Mouse (Mus musculus): ENCODE results near the gene Hoxc4. TPM values are rescaled to one million over a fixed set of nuclear protein-coding genes. Genes with fewer than 3 reads are reported as not detected.
A peak's percentile ranks its signal among the peaks of the same experiment; 100 is the strongest.

Hoxc4 gene
- 69.5 and 77.4 TPM in 2 replicates for polyA plus RNA-seq (2016; fragmentation: Nextera tagmentation; extraction: Ambion mirVana)

DNA sequence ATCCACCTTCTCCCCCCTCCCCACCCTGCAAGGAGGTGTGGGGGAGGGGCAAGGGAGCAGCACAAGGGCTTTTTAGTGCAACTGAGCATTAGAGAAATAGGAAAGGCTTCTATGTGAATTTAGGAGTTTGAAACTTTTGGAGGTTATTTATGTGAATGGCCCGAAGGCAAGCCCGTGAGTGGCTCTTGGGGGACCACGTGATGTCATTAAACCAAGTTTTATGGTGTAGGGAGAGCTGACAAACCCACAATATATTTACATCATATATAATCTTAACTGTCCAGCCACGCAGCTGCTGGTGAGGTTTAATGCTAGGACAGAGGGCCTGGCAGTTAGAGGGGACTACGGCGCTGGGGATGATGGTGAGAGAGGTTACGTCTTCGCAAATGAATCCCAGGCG, at the start of gene Hoxc4:
Gene Hoxc4, plus strand, starts transcription at position 299 of the 400 bp plus-strand sequence.
- Histone ChIP-seq H3K4me2 (replicated peaks) (peak within 1 kb of the TSS; percentile 86), H3K4me1 (peaks cover 90% of the 10 kb centered on the region), H3K27ac (peak within 1 kb of the TSS; percentile 69), H3K27me3 (replicated peaks) (no peaks in the 10 kb centered on the region), H3K9ac (peak within 1 kb of the TSS; percentile 90), H3K9me3 (no peaks in the 10 kb centered on the region), H3K36me3 (no peaks in the 10 kb centered on the region), H3K4me3 (peak within 1 kb of the TSS; percentile 37)
- 5% methylated on average over 9 of the region's 9 CpGs for WGBS
- ATAC-seq (ENCODE audit: low FRiP score, low read depth), result no peak

DNA sequence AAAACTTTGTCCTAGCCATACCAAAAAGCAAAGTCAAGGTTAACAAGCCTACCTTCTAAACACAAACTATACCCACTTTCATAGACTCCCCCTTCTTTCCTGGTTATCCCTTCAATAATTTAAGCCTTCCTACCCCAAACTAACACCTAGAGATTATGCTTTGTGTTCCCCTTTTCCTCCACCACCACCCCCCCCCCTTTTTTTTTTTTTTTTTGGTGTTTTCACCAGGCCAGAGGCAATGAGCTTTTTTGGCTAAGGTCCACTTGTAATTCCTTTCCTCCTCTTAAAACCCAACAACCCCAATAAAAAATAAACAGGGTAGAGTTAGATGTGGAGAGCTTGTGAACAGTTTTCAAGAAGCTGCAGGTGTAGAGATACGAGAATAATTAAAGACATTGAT, 49.4 kb upstream of the Hoxc4 start:
- H3K4me1 ChIP-seq, result peaks cover 8% of the 10 kb centered on the region
- no peaks in the 10 kb centered on the region for H3K36me3 ChIP-seq
- 26% methylated on average over 1 of the region's 1 CpGs for WGBS
- H3K4me3 ChIP-seq, result peak overlapping the region; percentile 38
- ATAC-seq (ENCODE audit: low FRiP score, low read depth), result no peak
- H3K9me3 ChIP-seq, result no peaks in the 10 kb centered on the region
- peak overlapping the region; percentile 100 for H3K9ac ChIP-seq
- H3K4me2 ChIP-seq (replicated peaks), result peak overlapping the region; percentile 86
- no peak overlapping the region for H3K27ac ChIP-seq
- H3K27me3 ChIP-seq (replicated peaks), result peaks cover 75% of the 10 kb centered on the region

DNA sequence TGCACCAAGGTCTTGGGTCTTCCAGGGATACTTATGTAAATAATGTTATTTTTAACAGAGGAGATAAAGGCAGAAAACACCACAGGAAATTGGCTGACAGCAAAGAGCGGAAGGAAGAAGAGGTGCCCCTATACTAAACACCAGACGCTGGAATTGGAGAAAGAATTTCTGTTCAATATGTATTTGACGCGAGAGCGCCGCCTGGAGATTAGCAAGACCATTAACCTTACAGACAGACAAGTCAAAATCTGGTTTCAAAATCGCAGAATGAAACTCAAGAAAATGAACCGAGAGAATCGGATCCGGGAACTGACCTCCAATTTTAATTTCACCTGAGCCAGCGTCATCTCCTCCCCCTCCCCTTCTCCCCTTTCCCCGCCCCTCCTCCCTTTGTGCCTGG, 48.0 kb upstream of the Hoxc4 start:
- peak overlapping the region; percentile 57; the same call in 1 of the 2 replicates for H3K27ac ChIP-seq
- no peaks in the 10 kb centered on the region for H3K36me3 ChIP-seq
- peak overlapping the region; percentile 86 for H3K4me2 ChIP-seq (replicated peaks)
- peaks cover 8% of the 10 kb centered on the region for H3K4me1 ChIP-seq
- peak overlapping the region; percentile 28 for H3K4me3 ChIP-seq
- H3K9ac ChIP-seq, result peak overlapping the region; percentile 100
- H3K9me3 ChIP-seq, result no peaks in the 10 kb centered on the region
- WGBS, result 2% methylated on average over 12 of the region's 12 CpGs
- no peak for ATAC-seq (ENCODE audit: low FRiP score, low read depth)
- peaks cover 71% of the 10 kb centered on the region for H3K27me3 ChIP-seq (replicated peaks)

DNA sequence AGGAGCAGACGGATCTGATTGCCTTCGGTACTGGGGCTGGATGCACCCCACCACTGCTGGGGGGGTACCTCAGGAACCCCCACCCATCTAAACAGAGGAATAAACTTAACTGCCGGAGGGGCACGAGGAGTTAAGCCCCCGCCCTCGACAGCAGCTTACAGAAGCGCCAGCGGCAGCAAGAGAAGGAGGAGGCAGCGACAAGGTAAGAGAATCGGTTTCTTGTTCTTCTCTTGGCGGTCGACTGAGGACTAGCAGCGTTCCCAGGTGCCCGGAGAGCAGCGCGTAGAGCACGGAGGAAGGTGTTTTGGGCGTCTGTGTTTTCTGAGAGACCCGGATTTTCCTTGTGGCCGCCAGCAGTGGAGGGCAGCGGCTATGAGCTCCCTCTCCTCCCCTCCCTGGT, 46.5 kb upstream of the Hoxc4 start:
- H3K36me3 ChIP-seq, result no peaks in the 10 kb centered on the region
- peaks cover 59% of the 10 kb centered on the region for H3K27me3 ChIP-seq (replicated peaks)
- H3K27ac ChIP-seq, result peak overlapping the region; percentile 63
- peak overlapping the region; percentile 92 for H3K4me3 ChIP-seq
- 1% methylated on average over 21 of the region's 21 CpGs for WGBS
- peak overlapping the region; percentile 86 for H3K4me2 ChIP-seq (replicated peaks)
- peak overlapping the region; percentile 100 for H3K9ac ChIP-seq
- no peaks in the 10 kb centered on the region for H3K9me3 ChIP-seq
- no peak for ATAC-seq (ENCODE audit: low FRiP score, low read depth)
- H3K4me1 ChIP-seq, result peaks cover 4% of the 10 kb centered on the region; the same call in 1 of the 2 replicates

DNA sequence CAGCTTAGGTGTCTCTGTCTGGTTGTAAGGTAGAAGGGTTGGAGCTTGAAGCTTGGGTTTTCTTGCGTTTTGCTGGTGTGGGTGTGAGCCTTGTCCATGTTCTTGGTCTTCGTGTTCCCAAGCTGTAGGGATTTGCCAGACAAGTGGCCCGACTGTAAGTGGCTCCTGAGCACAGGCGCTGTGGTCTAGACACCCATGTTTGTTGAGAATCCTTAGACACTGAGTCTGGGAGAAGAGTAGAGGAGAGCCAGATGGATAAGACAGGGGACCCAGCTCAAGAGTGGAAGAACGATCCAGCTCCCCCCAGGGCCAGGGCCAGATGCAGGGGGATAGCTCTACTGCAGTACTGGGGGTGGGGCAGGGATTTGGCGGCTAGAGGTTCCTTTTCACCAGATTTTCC, 46.0 kb upstream of the Hoxc4 start:
- peak overlapping the region; percentile 63 for H3K27ac ChIP-seq
- H3K9ac ChIP-seq, result peak overlapping the region; percentile 100
- peaks cover 2% of the 10 kb centered on the region; the same call in 1 of the 2 replicates for H3K4me1 ChIP-seq
- peak overlapping the region; percentile 92 for H3K4me3 ChIP-seq
- peaks cover 58% of the 10 kb centered on the region for H3K27me3 ChIP-seq (replicated peaks)
- H3K36me3 ChIP-seq, result no peaks in the 10 kb centered on the region
- ATAC-seq (ENCODE audit: low FRiP score, low read depth), result no peak
- 2% methylated on average over 6 of the region's 6 CpGs for WGBS
- H3K9me3 ChIP-seq, result no peaks in the 10 kb centered on the region
- peak overlapping the region; percentile 86 for H3K4me2 ChIP-seq (replicated peaks)

DNA sequence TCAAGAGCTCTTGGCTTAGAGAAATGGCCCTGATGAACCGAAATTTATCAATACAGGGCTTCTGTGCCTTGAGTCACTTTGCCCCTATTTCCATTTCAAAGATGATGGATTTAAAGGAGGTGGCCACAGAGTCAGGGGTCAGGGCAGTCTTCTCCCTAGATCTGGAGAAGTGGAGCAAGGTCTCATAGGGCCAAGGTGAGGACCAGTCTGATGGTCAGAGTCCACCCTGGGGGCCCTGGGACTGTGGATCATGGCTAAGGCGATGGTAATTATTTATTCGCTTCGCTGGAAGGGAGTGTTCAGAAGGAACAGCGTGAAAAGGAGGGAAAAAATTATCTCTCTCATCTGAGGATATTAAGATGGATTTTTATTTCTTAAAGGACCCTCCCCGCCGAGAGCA, 43.7 kb upstream of the Hoxc4 start:
- peak overlapping the region; percentile 86 for H3K4me2 ChIP-seq (replicated peaks)
- ATAC-seq (ENCODE audit: low FRiP score, low read depth), result no peak

DNA sequence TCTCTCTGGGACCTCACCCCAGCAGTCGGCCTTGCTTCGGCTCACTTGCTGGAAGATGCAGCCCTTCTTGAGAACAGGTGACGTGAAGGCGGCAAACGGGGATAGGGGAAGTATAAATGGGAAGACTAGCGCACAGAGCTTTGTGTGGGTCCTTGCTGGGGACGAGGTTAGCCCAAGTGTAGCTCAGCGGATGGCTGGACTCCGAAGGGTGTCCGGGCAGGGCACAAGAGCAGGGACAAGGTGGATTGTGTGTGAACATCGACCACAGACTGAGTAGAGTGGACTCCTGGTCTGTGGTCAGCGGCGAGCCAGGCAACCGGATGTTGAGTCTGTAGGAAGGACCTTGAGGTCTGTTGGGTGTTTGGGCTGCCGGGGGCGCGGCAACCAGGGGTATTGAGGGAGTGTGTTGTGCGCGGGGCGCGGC, 43.0 kb upstream of the Hoxc4 start:
- peak overlapping the region; percentile 95 for H3K27ac ChIP-seq
- H3K36me3 ChIP-seq, result no peaks in the 10 kb centered on the region
- H3K27me3 ChIP-seq (replicated peaks), result peaks cover 56% of the 10 kb centered on the region
- no peaks in the 10 kb centered on the region for H3K9me3 ChIP-seq
- H3K4me3 ChIP-seq, result peak overlapping the region; percentile 92
- ATAC-seq (ENCODE audit: low FRiP score, low read depth), result no peak
- H3K9ac ChIP-seq, result peak overlapping the region; percentile 100
- WGBS, result 0% methylated on average over 21 of the region's 21 CpGs
- H3K4me1 ChIP-seq, result peaks cover 8% of the 10 kb centered on the region
- H3K4me2 ChIP-seq (replicated peaks), result peak overlapping the region; percentile 86

More for the DNA sequence above, 43.7 kb upstream of the Hoxc4 start:
- H3K27me3 ChIP-seq (replicated peaks), result peaks cover 59% of the 10 kb centered on the region
- WGBS, result 2% methylated on average over 7 of the region's 7 CpGs
- peak overlapping the region; percentile 100 for H3K9ac ChIP-seq
- peak overlapping the region; percentile 53; the same call in 1 of the 2 replicates for H3K27ac ChIP-seq
- no peaks in the 10 kb centered on the region for H3K36me3 ChIP-seq
- H3K4me1 ChIP-seq, result peaks cover 8% of the 10 kb centered on the region
- no peaks in the 10 kb centered on the region for H3K9me3 ChIP-seq
- H3K4me3 ChIP-seq, result peak overlapping the region; percentile 92

DNA sequence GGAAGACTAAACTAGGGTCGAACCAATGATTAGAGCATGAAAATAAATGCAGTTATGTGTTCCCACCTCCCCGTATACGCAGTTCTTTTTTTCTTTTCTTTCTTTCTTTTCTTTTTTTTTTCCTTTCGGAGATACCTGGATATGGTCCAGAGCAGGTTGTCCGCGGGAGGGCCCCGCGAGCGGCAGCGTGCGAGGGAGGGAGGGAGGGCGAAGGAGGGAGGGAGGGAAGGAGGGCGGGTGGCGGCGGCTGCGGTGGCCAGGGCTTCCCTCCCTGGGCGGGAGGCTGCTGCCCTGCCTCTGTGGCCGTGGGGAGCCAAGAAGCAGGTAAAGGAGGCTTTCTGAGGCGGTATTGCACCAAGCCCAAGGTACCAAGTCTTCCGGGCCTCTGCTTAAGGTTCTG, 42.6 kb upstream of the Hoxc4 start, which contains the start of gene Hoxc9:
Gene Hoxc9, plus strand, starts transcription at position 269 of the 400 bp plus-strand sequence.
- peaks cover 59% of the 10 kb centered on the region for H3K27me3 ChIP-seq (replicated peaks)
- H3K36me3 ChIP-seq, result no peaks in the 10 kb centered on the region
- H3K27ac ChIP-seq, result peak within 1 kb of the TSS; percentile 95
- no peak for ATAC-seq (ENCODE audit: low FRiP score, low read depth)
- H3K9ac ChIP-seq, result peak within 1 kb of the TSS; percentile 100
- H3K4me1 ChIP-seq, result peaks cover 8% of the 10 kb centered on the region
- 1% methylated on average over 12 of the region's 20 CpGs for WGBS
- H3K9me3 ChIP-seq, result no peaks in the 10 kb centered on the region
- H3K4me2 ChIP-seq (replicated peaks), result peak within 1 kb of the TSS; percentile 86
- peak within 1 kb of the TSS; percentile 92 for H3K4me3 ChIP-seq

DNA sequence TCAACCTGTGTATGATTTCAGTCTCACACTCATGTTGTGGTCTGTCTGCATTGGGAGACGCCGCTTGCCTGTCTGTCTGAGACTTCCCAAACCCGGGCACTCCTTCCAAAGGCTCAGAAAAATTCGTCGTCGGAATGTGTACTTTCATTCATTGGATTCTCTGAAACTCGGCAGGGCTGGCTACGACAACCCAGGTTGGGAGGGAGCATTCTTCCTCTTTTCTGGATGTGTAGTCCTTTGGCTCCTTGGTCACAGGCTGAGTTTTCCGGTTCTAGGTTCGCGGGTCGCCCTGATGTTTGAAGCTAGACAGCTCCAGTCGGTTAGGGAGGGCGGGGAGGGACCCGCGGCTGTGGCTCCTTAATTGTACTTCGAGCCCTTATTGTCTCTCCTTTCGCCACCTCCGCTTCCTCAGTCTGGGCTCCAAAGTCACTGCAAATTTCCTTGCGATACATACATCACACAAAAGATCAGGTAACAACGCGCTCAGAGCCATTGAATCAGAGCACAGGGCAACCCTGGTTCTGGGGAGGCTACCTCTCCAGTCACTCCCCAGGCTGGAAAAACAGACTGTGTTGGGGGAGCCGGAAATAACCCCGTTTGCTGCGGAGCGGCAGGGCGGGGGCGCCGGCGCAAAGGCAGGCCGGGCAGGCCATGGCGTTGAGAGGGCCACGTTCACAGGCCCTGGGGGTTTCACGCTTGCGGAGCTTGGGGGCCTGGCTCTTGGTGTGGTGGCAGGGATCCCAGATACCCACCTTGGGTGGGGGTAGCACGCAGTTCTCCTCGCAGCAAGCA, 41.9 kb upstream of the Hoxc4 start:
- Histone ChIP-seq H3K4me2 (replicated peaks) (peak overlapping the region; percentile 86), H3K27ac (peak overlapping the region; percentile 95), H3K9me3 (no peaks in the 10 kb centered on the region), H3K9ac (peak overlapping the region; percentile 100), H3K4me3 (peak overlapping the region; percentile 92), H3K4me1 (peaks cover 8% of the 10 kb centered on the region), H3K27me3 (replicated peaks) (peaks cover 59% of the 10 kb centered on the region), H3K36me3 (no peaks in the 10 kb centered on the region)
- under 1% methylated on average over 37 of the region's 37 CpGs for WGBS
- ATAC-seq (ENCODE audit: low FRiP score, low read depth), result no peak; the same call in 1 of the 2 replicates

DNA sequence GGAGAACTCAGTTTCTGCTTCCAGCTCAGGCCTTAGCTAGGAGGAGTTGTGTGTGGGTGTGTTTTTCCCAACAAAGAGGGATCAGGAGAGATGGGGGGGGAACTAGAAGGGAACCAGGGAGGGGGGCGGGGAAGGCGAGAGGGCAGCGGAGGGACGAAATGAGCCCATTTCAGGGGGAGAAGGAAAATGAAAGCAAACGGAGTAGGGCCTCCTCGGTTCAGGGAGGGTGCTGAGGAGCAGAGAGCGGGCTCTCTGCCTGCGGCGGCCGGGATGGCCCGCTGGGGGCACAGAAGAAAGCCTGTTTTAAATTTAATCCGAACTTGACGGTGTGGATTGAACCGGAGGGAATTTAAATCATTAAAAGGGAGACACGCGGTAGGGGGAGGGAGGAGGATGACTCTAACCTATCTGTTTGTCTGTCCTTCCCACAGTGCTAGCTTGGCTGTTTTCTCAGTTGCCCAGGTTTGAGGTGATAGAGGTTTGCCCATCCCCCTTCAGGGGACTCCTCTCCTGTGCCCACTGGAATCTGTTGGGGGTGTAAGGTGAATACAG, 41.2 kb upstream of the Hoxc4 start:
- Histone ChIP-seq H3K9me3 (no peaks in the 10 kb centered on the region), H3K27ac (peak overlapping the region; percentile 95), H3K36me3 (no peaks in the 10 kb centered on the region), H3K4me1 (peaks cover 8% of the 10 kb centered on the region), H3K27me3 (replicated peaks) (peaks cover 55% of the 10 kb centered on the region), H3K4me3 (peak overlapping the region; percentile 92), H3K4me2 (replicated peaks) (peak overlapping the region; percentile 86), H3K9ac (peak overlapping the region; percentile 100)
- peak; percentile 31 for ATAC-seq (ENCODE audit: low FRiP score, low read depth)
- under 1% methylated on average over 16 of the region's 16 CpGs for WGBS

DNA sequence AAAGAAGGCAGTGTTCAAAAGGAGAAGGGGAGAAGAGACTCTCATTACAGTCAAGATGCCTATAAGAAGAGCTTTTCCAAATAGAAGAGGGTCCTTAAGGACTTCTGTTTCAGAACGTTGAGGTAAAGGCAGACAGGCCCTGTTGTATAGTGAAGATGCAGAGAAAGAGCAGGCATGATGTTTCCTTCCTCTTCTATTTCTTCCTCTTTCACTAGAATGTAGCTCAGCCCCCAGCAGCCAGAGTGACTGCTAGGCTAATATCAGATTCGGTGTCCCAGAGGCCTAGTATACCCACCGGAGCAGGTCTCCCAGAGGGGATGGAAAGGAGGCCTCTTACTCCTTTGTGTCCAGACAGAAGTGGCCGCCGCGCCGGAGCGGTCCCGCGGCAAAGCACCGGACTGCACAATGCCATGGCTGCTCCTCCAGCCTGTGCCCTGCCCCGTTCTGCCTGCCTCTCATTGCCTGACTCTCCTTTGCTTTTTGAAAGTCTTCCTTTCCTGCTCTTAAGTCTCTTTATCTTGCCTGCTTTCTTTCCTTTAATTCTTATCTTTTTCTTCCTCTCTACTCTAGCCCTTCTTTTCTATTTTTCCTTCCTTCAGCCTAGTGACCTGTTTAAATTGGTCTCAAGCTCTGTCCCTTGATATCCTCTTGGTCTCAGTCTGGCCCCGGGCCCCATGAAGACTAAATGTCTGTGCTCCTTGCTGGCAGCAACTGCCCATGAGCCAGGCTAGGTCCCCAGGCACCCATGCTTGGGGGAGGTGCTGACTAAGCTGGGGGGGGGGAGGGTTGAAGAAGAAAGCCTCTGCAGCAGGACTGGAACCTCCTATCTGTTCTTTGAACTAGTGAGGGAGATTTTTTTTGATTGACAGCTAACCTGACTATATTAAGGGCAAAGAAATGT, 39.9 kb upstream of the Hoxc4 start:
- ATAC-seq (ENCODE audit: low FRiP score, low read depth), result no peak
- H3K36me3 ChIP-seq, result peaks cover 1% of the 10 kb centered on the region; the same call in 1 of the 2 replicates
- WGBS, result 1% methylated on average over 13 of the region's 13 CpGs
- H3K4me1 ChIP-seq, result peaks cover 8% of the 10 kb centered on the region
- peak overlapping the region; percentile 86 for H3K4me2 ChIP-seq (replicated peaks)
- peak overlapping the region; percentile 95 for H3K27ac ChIP-seq
- peak overlapping the region; percentile 100 for H3K9ac ChIP-seq
- H3K27me3 ChIP-seq (replicated peaks), result peaks cover 47% of the 10 kb centered on the region
- H3K9me3 ChIP-seq, result no peaks in the 10 kb centered on the region
- peak overlapping the region; percentile 92 for H3K4me3 ChIP-seq

Data from neural tube, embryonic 12.5 days (tissue).